Mouse (Mus musculus) brain, embryonic 18.5 days (tissue): ENCODE measurements around the gene Gm1553.

Experiments
- DNase-seq: peaks from one replicate; pipeline ENCODE4 v3.0.0-alpha.2; 2012; ENCODE audit warnings: low read depth, low spot score

Gene Gm1553

GRCm38 (mm10) chr10:82492518-82492917 is at the start of gene Gm1553:
Gene Gm1553 (minus strand): TSS chr10:82492618.
- no peak for DNase-seq
